Mouse (Mus musculus) midbrain, postnatal 0 days (tissue): Measurements from ENCODE around the gene Ncor2. TPM values are rescaled to one million over a fixed set of nuclear protein-coding genes. Genes with fewer than 3 reads are reported as not detected.

Experiments used
- ATAC-seq: fragments of 200-750 bp; cut with Nextera tagmentation; 2 replicates; pipeline ENCODE4 v1.8.0; 2017; ENCODE audit warnings: moderate number of reproducible peaks, mild to moderate bottlenecking, moderate TSS enrichment, moderate library complexity; ENCODE audit not compliant: low FRiP score
- DNase-seq: peaks from one replicate; pipeline ENCODE4 v3.0.0-alpha.2; 2015; ENCODE audit warnings: low spot score
- H3K27ac ChIP-seq: fragments of 300-500 bp; sonication (generic); 2 replicates; pipeline ENCODE4 v1.5.1; 2014; ENCODE audit warnings: low read depth, mild to moderate bottlenecking, low read length, mixed read lengths
- H3K27me3 ChIP-seq: fragments of 300-500 bp; sonication (generic); 2 replicates; pipeline ENCODE4 v1.6.1; 2014; ENCODE audit warnings: low read length, control low read depth, mixed read lengths; ENCODE audit not compliant: insufficient read depth
- H3K36me3 ChIP-seq: fragments of 300-500 bp; sonication (generic); 2 replicates; pipeline ENCODE4 v1.6.1; 2014; ENCODE audit warnings: low read length, control low read depth, mixed read lengths; ENCODE audit not compliant: insufficient read depth
- H3K4me1 ChIP-seq: fragments of 300-500 bp; sonication (generic); 2 replicates; pipeline ENCODE4 v1.6.1; 2014; ENCODE audit warnings: mild to moderate bottlenecking, control low read depth, antibody characterized with exemption, low read length, mixed read lengths; ENCODE audit not compliant: insufficient read depth
- H3K4me2 ChIP-seq: fragments of 300-500 bp; sonication (generic); 2 replicates; pipeline ENCODE4 v1.6.1; 2014; ENCODE audit warnings: low read depth, mild to moderate bottlenecking, low read length, mixed read lengths; ENCODE audit not compliant: poor library complexity, severe bottlenecking
- H3K4me3 ChIP-seq: fragments of 300-500 bp; sonication (generic); 2 replicates; pipeline ENCODE4 v1.5.1; 2014; ENCODE audit warnings: low read depth, mild to moderate bottlenecking, low read length, moderate library complexity
- H3K9ac ChIP-seq: fragments of 300-500 bp; sonication (generic); replicated peaks from 2 replicates; pipeline ENCODE4 v1.6.1; 2014; ENCODE audit warnings: mild to moderate bottlenecking, low read length, moderate library complexity, mixed read lengths; ENCODE audit not compliant: poor library complexity, severe bottlenecking
- H3K9me3 ChIP-seq: fragments of 300-500 bp; sonication (generic); 2 replicates; pipeline ENCODE4 v1.6.1; 2016; ENCODE audit warnings: low read length, control low read depth
- CTCF ChIP-seq: IDR thresholded peaks from 2 replicates; pipeline ENCODE4 v1.5.1; 2016; ENCODE audit warnings: antibody characterized with exemption, mild to moderate bottlenecking
- WGBS: fragments of 180-500 bp; shearing (Covaris S2); extraction: QIAGEN DNeasy Blood & Tissue Kit; methylation state at CpG from one replicate; pipeline ENCODE4 v1.1.7; 2014; 5-methylcytosine and 5-hydroxymethylcytosine counted together
- polyA plus RNA-seq: library from polyadenylated mRNA; unstranded; fragments of >200 nt; fragmentation: Nextera tagmentation; extraction: Ambion mirVana; gene quantifications from 2 replicates; pipeline ENCODE4 v1.2.1, GENCODE M21; 2015
- total RNA-seq: library from RNA; depleted of rRNA; stranded (reverse); fragments of >200 nt; gene quantifications from 2 replicates; pipeline ENCODE4 v1.2.3, GENCODE M21; 2014

Ncor2 gene
- total and polyA plus RNA-seq, 2 experiments from 2014 or later: 17.8 to 22.8 TPM

DNA sequence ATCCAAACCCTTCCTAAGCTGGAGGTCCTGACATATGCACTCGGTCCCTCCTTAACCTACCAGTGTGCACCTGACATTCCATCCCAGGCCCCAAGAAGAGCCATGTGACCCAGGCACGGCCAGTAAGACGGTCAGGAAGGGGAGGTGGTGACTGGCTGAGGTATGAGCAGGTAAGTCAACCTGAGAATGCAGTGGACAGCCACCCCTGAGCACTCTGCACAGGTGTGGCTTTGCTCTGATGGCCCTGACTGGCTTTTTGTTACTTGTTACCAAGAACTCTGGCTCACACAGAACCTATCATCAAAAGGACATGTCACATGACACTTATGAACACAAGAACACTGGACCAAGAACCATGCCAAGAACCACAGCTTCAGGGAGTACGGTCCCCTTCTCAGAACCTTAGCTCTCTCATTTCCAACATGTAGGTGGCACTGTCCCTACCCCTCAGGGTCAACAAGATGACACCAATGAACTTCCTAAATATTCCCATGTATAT lies 53.0 kb downstream of the Ncor2 start:
- Histone ChIP-seq H3K27me3 (no peaks in the 10 kb centered on the region), H3K4me1 (peaks cover 7% of the 10 kb centered on the region), H3K9me3 (no peaks in the 10 kb centered on the region), H3K36me3 (peaks cover 6% of the 10 kb centered on the region; the same call in 1 of the 2 replicates), H3K4me2 (no peak overlapping the region), H3K9ac (no peak overlapping the region), H3K27ac (no peak overlapping the region), H3K4me3 (no peak overlapping the region)
- no peak for TF ChIP-seq CTCF
- ATAC-seq (no peak), DNase-seq (no peak)
- WGBS: 90% methylated on average over 4 of the region's 4 CpGs

DNA sequence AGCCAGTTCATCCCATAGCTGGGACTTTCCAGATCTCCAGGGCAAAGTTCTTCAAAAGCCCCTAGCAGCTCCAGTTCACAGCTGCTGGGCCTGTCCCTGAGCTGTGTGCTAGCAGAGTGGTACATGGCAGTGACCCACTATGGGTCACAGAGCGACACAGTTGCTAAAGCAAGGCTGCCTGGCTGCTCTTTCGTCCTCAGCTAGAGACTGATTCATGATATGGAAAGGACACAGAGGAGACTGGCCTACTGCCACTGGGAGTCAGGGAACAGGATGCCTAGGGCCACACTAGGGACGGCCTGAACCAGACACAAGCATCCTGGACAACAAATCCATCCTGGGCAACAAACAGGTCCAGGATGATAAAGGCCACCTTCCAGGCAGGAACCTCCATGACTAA lies 53.8 kb downstream of the Ncor2 start:
- H3K9ac ChIP-seq: no peak overlapping the region
- no peaks in the 10 kb centered on the region for H3K27me3 ChIP-seq
- TF ChIP-seq CTCF: no peak
- 63% methylated on average over 3 of the region's 3 CpGs for WGBS
- no peak overlapping the region for H3K4me2 ChIP-seq
- ATAC-seq (no peak), DNase-seq (no peak)
- H3K4me3 ChIP-seq: no peak overlapping the region
- peaks cover 6% of the 10 kb centered on the region for H3K4me1 ChIP-seq
- no peaks in the 10 kb centered on the region for H3K9me3 ChIP-seq
- no peak overlapping the region for H3K27ac ChIP-seq
- H3K36me3 ChIP-seq: peaks cover 6% of the 10 kb centered on the region; the same call in 1 of the 2 replicates

DNA sequence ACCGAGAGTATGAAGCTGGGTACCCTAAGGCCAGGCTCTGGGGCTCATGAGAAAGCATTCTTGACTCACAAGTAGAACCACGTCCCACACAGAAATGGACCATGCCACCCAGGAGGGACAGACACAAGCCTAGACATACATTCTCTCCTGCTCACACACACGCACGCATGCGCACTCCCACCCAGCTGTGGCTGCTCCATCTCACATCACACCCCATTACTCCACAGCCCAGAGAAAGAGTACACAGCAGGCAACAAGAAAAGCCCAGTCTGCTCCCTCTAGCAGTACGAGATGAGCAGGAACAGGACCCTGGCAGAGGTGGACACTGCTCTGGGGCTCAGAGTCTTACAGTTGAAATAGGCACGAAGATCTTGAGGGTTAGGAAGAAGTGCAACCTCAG lies 55.0 kb downstream of the Ncor2 start:
- Histone ChIP-seq H3K27ac (no peak overlapping the region), H3K27me3 (no peaks in the 10 kb centered on the region), H3K4me1 (peaks cover under 1% of the 10 kb centered on the region), H3K4me3 (no peak overlapping the region), H3K4me2 (no peak overlapping the region), H3K9ac (no peak overlapping the region), H3K36me3 (peaks cover 13% of the 10 kb centered on the region), H3K9me3 (no peaks in the 10 kb centered on the region)
- ATAC-seq (no peak), DNase-seq (no peak)
- WGBS: 86% methylated on average over 7 of the region's 7 CpGs
- no peak for TF ChIP-seq CTCF

DNA sequence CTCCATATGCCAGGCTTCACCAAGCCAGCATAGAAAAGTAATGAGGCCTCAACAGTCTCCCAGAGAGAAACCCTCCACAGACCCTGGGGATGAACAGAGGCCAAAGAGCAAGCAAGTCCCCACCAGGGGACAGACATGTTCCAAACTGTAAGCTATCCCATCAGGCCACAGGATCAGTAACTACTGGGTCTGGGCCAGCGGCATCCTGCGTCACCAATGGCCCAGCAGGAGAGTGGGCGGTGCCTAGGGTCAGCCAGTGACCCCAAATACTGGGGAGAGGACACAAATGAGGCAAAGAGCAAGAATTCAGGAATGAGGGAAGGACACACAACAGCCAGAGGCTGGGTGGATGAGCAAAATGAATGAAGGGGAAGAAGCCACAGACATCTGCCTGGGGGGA lies 55.8 kb downstream of the Ncor2 start:
- DNase-seq (no peak), ATAC-seq (peak; percentile 14; the same call in 1 of the 2 replicates)
- Histone ChIP-seq H3K27ac (no peak overlapping the region), H3K4me1 (no peaks in the 10 kb centered on the region), H3K9me3 (no peaks in the 10 kb centered on the region), H3K9ac (no peak overlapping the region), H3K4me2 (no peak overlapping the region), H3K36me3 (peaks cover 20% of the 10 kb centered on the region), H3K4me3 (no peak overlapping the region), H3K27me3 (no peaks in the 10 kb centered on the region)
- 44% methylated on average over 3 of the region's 3 CpGs for WGBS
- no peak; the same call in 1 of the 2 replicates for TF ChIP-seq CTCF

DNA sequence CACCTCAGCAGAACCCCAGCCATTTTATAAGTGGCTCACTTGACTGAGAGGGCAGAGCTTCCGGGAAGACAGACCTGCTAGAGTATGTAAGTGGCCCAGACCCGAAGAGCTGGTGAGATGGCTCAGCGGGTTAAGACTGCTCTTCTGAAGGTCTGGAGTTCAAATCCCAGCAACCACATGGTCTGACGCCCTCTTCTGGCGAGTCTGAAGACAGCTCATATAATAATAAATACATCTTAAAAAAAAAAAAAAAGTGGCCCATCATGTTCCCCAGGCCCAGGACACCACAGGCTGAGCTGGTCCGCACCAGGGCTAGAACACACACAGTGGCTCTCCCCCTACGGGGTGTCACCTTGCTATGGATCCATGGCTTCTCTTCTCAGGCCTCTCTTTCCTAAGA lies 56.5 kb downstream of the Ncor2 start:
- Histone ChIP-seq H3K27me3 (no peaks in the 10 kb centered on the region), H3K4me2 (no peak overlapping the region), H3K4me1 (no peaks in the 10 kb centered on the region), H3K36me3 (peaks cover 26% of the 10 kb centered on the region), H3K9ac (no peak overlapping the region), H3K9me3 (no peaks in the 10 kb centered on the region), H3K4me3 (no peak overlapping the region), H3K27ac (no peak overlapping the region)
- peak; percentile 25 for TF ChIP-seq CTCF
- ATAC-seq (no peak), DNase-seq (no peak)
- 90% methylated on average over 7 of the region's 7 CpGs for WGBS

DNA sequence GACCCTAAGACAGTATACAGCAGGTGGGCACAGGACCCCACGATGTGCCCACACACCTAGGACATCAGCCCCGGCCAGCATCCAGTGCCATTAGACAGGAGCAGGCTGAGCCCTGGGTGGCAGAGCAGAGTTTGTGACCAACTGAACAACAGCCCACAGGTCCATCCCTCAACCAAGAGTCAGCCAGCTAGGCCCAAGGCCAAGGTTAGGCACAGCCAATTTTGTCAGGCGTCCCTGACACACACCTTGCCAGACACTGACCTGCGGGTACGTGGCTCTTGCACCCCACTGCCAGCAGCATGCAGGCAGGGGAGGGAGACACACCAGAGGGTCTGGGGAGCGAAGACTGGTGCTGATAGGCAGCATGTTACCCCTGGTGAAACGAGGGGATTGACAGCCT lies 57.0 kb downstream of the Ncor2 start:
- DNase-seq (no peak), ATAC-seq (no peak)
- H3K4me1 ChIP-seq: no peaks in the 10 kb centered on the region
- H3K4me2 ChIP-seq: no peak overlapping the region
- no peak overlapping the region for H3K4me3 ChIP-seq
- H3K9ac ChIP-seq: no peak overlapping the region
- WGBS: 95% methylated on average over 7 of the region's 7 CpGs
- peaks cover 31% of the 10 kb centered on the region for H3K36me3 ChIP-seq
- no peaks in the 10 kb centered on the region for H3K9me3 ChIP-seq
- no peaks in the 10 kb centered on the region for H3K27me3 ChIP-seq
- H3K27ac ChIP-seq: no peak overlapping the region
- TF ChIP-seq CTCF: no peak
